Mouse (Mus musculus): Measurements from ENCODE around the gene Mrpl30.

GRCm38 (mm10) chr1:37877736-37878460 is 12.4 kb upstream of the Mrpl30 start:
- TF ChIP-seq CTCF (IDR thresholded peaks at IDR 0.05; ENCODE audit: low read depth, low read length) (no peak), TAL1 (conservative IDR thresholded peaks at IDR 0.05; ENCODE audit: low read depth, low read length) (no peak)

Measured in G1E (cell line).